Mouse (Mus musculus) pancreas, adult 10 weeks (tissue): ENCODE data around the gene Flna. TPM values are rescaled to one million over a fixed set of nuclear protein-coding genes. Genes with fewer than 3 reads are reported as not detected.

Experiments
- polyA plus RNA-seq: library from polyadenylated mRNA; stranded (reverse); fragments of 350-450 nt; fragmentation: Illumina TruSeq; extraction: RNeasy Lipid Tissue Mini Kit (QIAGEN cat#74804); gene quantifications from one replicate; pipeline ENCODE4 v1.2.3, GENCODE M21; 2015; ENCODE audit warnings: low read depth, low replicate concordance; ENCODE audit not compliant: insufficient read depth

The Flna gene
- polyA plus RNA-seq, result 119 TPM

GRCm38 (mm10) chrX:74249615-74250014, at the start of gene Flna:
Gene Flna (minus strand): TSS chrX:74249820.

GRCm38 (mm10) chrX:74296538-74297448, 47.2 kb upstream of the Flna start, which contains the start of gene Atp6ap1:
Gene Atp6ap1 (plus strand): TSS chrX:74297097.

DNA sequence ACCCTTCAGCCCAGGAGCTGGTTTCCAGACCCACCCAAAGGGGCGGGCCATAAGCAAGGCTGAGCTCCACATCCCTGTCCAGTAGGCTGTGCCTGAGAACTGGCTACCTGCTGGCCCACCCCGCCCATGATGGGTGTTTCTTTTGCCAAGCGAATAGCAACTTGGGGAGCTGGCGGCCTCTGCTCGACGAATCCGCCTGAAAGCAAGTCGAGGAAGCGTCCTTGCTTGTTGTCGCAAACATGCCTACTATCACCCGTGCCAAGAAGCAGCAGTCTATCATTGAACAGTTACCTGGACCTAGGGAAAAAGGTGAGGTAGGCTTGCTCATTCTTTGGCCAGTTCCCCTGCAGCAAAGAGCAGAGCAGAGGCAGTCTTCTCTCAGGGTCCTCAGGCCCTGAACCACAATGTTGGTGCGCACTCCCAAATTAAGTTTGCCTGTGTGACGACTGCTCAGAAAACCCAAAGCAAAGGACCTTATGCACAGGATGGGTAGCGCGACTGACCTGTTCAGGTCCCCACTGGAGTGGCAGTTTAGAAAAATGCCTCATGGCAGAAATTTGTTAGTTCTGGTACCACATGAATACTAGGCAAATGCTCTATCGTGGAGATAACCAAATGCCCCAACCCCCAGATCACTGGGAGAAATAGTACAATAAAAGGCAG, 32.2 kb upstream of the Flna start, which contains the start of the genes Taz and Dnase1l1:
Taz (plus strand) TSS at position 181 of the 663 bp plus-strand sequence.
Dnase1l1 (minus strand) TSS at position 606 of the 663 bp plus-strand sequence.

GRCm38 (mm10) chrX:74270062-74270901, 20.7 kb upstream of the Flna start, which contains the start of gene Rpl10:
Gene Rpl10 (plus strand): TSS chrX:74270812.

GRCm38 (mm10) chrX:74254153-74254887, 4.7 kb upstream of the Flna start, which contains the start of gene Emd:
Gene Emd (plus strand): TSS chrX:74254687.

DNA sequence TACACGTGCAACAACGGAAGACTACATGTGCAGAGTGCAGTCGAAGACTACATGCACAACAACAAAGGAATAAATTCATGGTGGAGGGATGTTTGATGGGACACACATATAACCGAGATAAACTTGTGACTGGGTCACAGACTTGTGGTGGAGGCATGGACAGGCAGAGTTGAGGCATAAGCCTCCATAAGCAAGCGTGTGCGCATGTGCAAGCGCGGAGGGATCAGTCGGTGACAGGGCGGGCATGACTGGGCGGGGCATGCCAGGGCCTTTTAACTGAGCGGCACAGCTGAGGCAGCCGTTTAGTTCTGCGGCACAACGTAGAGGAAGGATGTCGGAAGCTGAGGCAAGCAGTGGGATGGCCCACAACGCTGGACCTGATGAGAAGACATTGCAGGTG, 72.7 kb downstream of the Flna start, which contains the start of gene Tktl1:
Tktl1 (plus strand) TSS at position 301 of the 400 bp plus-strand sequence.

Other genes with a start within 250 kb of the Flna start
- gene Irak1, start 225.9 kb downstream of the Flna start, polyA plus RNA-seq, result 37.4 TPM
- gene Opn1mw, start 122.4 kb downstream of the Flna start, polyA plus RNA-seq, result not detected
- 3.3 TPM for gene Mecp2, start 114.5 kb downstream of the Flna start, polyA plus RNA-seq
- gene Tex28, start 82.0 kb downstream of the Flna start, polyA plus RNA-seq, result not detected
- not detected for gene Tktl1, start 72.6 kb downstream of the Flna start, polyA plus RNA-seq
- gene Emd, start 4.9 kb upstream of the Flna start, polyA plus RNA-seq, result 12.8 TPM
- 938 TPM for gene Rpl10, start 21.0 kb upstream of the Flna start, polyA plus RNA-seq
- 37.4 TPM for gene Taz, start 32.1 kb upstream of the Flna start, polyA plus RNA-seq
- gene Dnase1l1, start 32.5 kb upstream of the Flna start, polyA plus RNA-seq, result 7.3 TPM
- gene Atp6ap1, start 47.3 kb upstream of the Flna start, polyA plus RNA-seq, result 46.8 TPM
- gene Gdi1, start 55.2 kb upstream of the Flna start, polyA plus RNA-seq, result 86.4 TPM
- gene Fam50a, start 63.2 kb upstream of the Flna start, polyA plus RNA-seq, result 17.2 TPM
- gene Plxna3, start 79.2 kb upstream of the Flna start, polyA plus RNA-seq, result 3.5 TPM
- 17.9 TPM for gene Lage3, start 103.8 kb upstream of the Flna start, polyA plus RNA-seq
- gene Ubl4a, start 123.4 kb upstream of the Flna start, polyA plus RNA-seq, result 11.5 TPM
- gene Slc10a3, start 123.5 kb upstream of the Flna start, polyA plus RNA-seq, result 4.0 TPM
- gene Fam3a, start 143.5 kb upstream of the Flna start, polyA plus RNA-seq, result 10.2 TPM
- 3.8 TPM for gene Ikbkg, start 143.5 kb upstream of the Flna start, polyA plus RNA-seq
- gene G6pdx, start 179.4 kb upstream of the Flna start, polyA plus RNA-seq, result 6.2 TPM
- not detected for gene Gm6880, start 231.6 kb upstream of the Flna start, polyA plus RNA-seq